Comparison of ENCODE assay signal across 8 mouse cellular contexts in genomic region chr13:48967956-48968749, GRCm38 (mm10). TPM values are rescaled to one million over a fixed set of nuclear protein-coding genes. Genes with fewer than 3 reads are reported as not detected.
DNase-seq lines count a peak whose midpoint lies in the region; ATAC-seq lines count a peak whose summit lies in the region.

TSS of gene Fam120a (minus strand) at chr13:48968017.

- peak; percentile 93 for ATAC-seq in hindbrain, embryonic 14.5 days (ENCODE audit: low FRiP score)

- peak within 1 kb of the TSS; percentile 98 for H3K4me2 ChIP-seq in hindbrain, embryonic 14.5 days (replicated peaks)

- H3K27me3 ChIP-seq in hindbrain, embryonic 14.5 days (ENCODE audit: control insufficient read depth, insufficient read depth, low read length), result no peaks in the 10 kb centered on the region

- H3K36me3 ChIP-seq in hindbrain, embryonic 14.5 days (replicated peaks; ENCODE audit: control insufficient read depth, insufficient read depth), result 0 out of 2 replicates have a peak, but pooled peaks cover 8% of the 10 kb centered on the region

- H3K4me3 ChIP-seq in hindbrain, embryonic 14.5 days (replicated peaks; ENCODE audit: low read length), result peak within 1 kb of the TSS; percentile 74

- H3K4me1 ChIP-seq in hindbrain, embryonic 14.5 days (replicated peaks; ENCODE audit: control insufficient read depth, insufficient read depth, low read length), result peaks cover 38% of the 10 kb centered on the region

- peak; percentile 86 for DNase-seq in R1 (ENCODE audit: low read depth, low spot score)
- DNase-seq in cerebellum, postnatal 25 days, result peak; percentile 92
- DNase-seq in frontal cortex, postnatal 36 days (ENCODE audit: low spot score in 2 of 2), result peak; percentile 81 to 84
- DNase-seq in hindbrain, embryonic 14.5 days (ENCODE audit: low spot score), result peak; percentile 85
- peak; percentile 66 to 86 for DNase-seq in layer of hippocampus, postnatal 25 days (ENCODE audit: extremely low spot score in 1 of 2, low spot score in 1 of 2)
- peak; percentile 82 for DNase-seq in lung, postnatal 14 days
- DNase-seq in ovary, postnatal 36 days (ENCODE audit: low spot score), result peak; percentile 87
- peak; percentile 86 for DNase-seq in thymus, postnatal 14 days

- H3K9me3 ChIP-seq in hindbrain, embryonic 14.5 days (ENCODE audit: control insufficient read depth, low read length), result no peaks in the 10 kb centered on the region

- peak within 1 kb of the TSS; percentile 96 for H3K27ac ChIP-seq in hindbrain, embryonic 14.5 days

- under 1% methylated on average over 86 of the region's 116 CpGs for WGBS in hindbrain, embryonic 14.5 days

- H3K9ac ChIP-seq in hindbrain, embryonic 14.5 days, result peak within 1 kb of the TSS; percentile 97

RNA-seq across cellular contexts. Expression of gene Fam120a, which starts in this region (rescaled TPM):
- polyA plus RNA-seq in hindbrain, embryonic 14.5 days (2014; fragmentation: Nextera tagmentation; extraction: Ambion mirVana), result 15.3 and 16.6 TPM in 2 replicates
- total RNA-seq in layer of hippocampus, postnatal 25 days (2021), result 100 to 1,000 TPM; 116 to 119 TPM

Comparison
In these comparisons a context has a peak if more than half of its experiments do, and no peak if none do; other contexts are left out.
1. Peak in every context shown above with its lines: DNase-seq, ATAC-seq, H3K4me3 ChIP-seq and H3K27ac ChIP-seq.